Mouse (Mus musculus) liver, adult 2 months (tissue): ENCODE results near the gene Siglece.
"Not testable (repeated sequence)": the region's sequence is repeated elsewhere in the genome, so short reads cannot be mapped to it uniquely, and the experiment has no call there.

Experiments used
- CTCF ChIP-seq: fragments of 200-500 bp; IDR thresholded peaks from 2 replicates; pipeline ENCODE4 v1.5.1; 2011; ENCODE audit warnings: low read depth, low read length, control low read depth
- POLR2A ChIP-seq: fragments of 200-500 bp; IDR thresholded peaks from 2 replicates; pipeline ENCODE4 v1.6.1; 2011; ENCODE audit warnings: low read length, control low read depth; ENCODE audit not compliant: insufficient read depth; ENCODE audit errors: extremely low read depth

- not testable (repeated sequence) for TF ChIP-seq CTCF, POLR2A
Measured at GRCm38 (mm10) chr7:43682511-43682910, 22.6 kb upstream of the Siglece start.
